Mouse (Mus musculus): ENCODE measurements around the gene 1700016K19Rik.
"Not testable (repeated sequence)": the region's sequence is repeated elsewhere in the genome, so short reads cannot be mapped to it uniquely, and the experiment has no call there.

GRCm38 (mm10) chr11:76004276-76004675 lies 4.6 kb downstream of the 1700016K19Rik start:
- TF ChIP-seq GATA1 (IDR thresholded peaks at IDR 0.05; ENCODE audit: borderline replicate concordance, low read length); FLI1 (IDR thresholded peaks at IDR 0.05; ENCODE audit: low read length): not testable (repeated sequence)

Data from megakaryocyte, embryonic 14.5 days (primary cell).